Mouse (Mus musculus): ENCODE measurements around the gene Ube2g2.
A peak's percentile ranks its signal among the peaks of the same experiment; 100 is the strongest.

The Ube2g2 gene

GRCm38 (mm10) chr10:77605908-77606826, 15.9 kb upstream of the Ube2g2 start, which contains the start of the genes Sumo3 and Gm49325:
Gene Sumo3 (plus strand): TSS chr10:77606097.
Gene Gm49325 (plus strand): TSS chr10:77606197.
- peak; percentile 97 for DNase-seq (ENCODE audit: extremely low spot score)

GRCm38 (mm10) chr10:77606855-77607254, 15.2 kb upstream of the Ube2g2 start:
- no peak for DNase-seq (ENCODE audit: extremely low spot score)

- DNase-seq (ENCODE audit: extremely low spot score), result no peak
These were observed 14.6 kb upstream of the Ube2g2 start for GRCm38 (mm10) chr10:77607441-77607840.

DNA sequence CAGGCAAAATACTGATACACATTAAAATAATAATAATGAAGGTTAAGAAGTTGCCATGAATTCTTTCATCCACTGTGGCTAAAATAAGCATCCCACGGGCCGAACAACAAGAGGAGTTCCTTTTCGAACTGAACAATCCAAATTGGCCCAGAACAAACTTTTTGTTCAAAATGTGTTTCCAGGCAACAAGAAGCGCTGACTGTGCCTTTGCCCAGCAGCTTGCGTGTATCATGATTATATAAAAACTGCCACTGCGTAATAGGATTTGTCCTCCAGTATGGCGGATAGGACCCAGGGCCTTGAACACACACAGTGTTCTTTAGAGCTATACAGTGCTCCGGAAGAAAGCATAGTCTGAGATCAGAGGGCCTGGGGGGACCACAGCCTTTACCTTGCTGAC, 13.5 kb upstream of the Ube2g2 start:
- DNase-seq (ENCODE audit: extremely low spot score), result no peak

DNA sequence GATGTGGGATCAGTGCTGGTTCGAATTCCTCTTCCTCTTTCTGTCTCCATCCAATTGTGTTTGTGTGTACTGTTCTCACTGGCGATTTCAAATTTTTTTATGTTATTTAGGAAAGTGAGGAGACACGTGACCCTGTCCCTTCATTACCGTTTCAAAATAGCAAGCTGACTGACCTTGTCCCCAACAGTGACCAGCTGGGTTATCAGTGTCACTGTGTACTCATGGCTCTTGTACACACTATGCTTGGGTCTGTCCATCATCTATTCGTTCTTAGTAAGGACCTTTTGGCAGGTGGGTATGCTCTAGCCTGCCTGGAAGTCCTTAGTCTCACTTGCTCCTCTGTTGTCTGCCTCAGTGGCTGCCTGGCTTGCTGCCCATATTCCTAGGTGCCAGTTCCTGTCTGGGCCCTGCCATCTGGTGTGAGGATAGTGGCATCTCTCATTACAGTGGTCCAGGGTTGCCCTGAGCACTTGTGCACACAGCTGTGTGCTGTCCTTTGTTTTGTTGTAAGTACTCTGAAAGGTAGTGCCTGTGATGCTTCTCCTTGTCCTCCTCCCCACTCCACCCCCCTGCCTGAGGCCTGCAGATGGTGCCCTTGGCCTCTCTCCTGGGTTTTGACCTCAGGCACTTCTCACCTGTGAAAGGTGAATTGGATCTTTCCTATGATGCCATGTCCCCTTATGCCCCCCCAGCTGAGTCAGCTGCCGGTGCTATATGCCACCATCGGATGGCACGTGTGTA, 11.7 kb upstream of the Ube2g2 start:
- DNase-seq (ENCODE audit: extremely low spot score), result no peak

- DNase-seq (ENCODE audit: extremely low spot score), result no peak
These were observed 8.7 kb upstream of the Ube2g2 start for GRCm38 (mm10) chr10:77613409-77613808.

GRCm38 (mm10) chr10:77615647-77616046, 6.4 kb upstream of the Ube2g2 start:
- DNase-seq (ENCODE audit: extremely low spot score), result no peak

- no peak for DNase-seq (ENCODE audit: extremely low spot score)
These were observed 5.9 kb upstream of the Ube2g2 start for GRCm38 (mm10) chr10:77616166-77616565.

DNA sequence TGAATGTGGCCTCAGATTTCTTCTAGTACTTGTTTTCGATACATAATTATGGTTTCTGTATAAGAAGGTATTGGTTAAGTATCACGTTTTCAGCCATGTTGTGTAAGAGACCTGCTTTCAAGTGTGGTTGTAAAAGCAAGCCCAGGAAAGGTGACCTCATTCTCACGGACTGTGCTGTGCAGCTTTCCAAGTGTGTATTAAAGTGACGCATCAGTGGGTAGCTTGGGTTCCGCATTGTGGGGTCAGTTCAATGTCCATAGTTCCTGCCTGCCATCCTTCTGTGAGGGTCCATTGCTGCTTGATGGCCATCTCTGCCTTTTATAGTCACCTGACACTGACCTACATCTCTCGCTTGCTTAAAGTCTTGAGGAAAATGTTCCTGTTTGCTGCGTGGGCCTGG, 5.1 kb upstream of the Ube2g2 start:
- DNase-seq (ENCODE audit: extremely low spot score), result no peak

- peak; percentile 6 for DNase-seq (ENCODE audit: extremely low spot score)
These were observed 529 bp upstream of the Ube2g2 start for GRCm38 (mm10) chr10:77621546-77621945.

DNA sequence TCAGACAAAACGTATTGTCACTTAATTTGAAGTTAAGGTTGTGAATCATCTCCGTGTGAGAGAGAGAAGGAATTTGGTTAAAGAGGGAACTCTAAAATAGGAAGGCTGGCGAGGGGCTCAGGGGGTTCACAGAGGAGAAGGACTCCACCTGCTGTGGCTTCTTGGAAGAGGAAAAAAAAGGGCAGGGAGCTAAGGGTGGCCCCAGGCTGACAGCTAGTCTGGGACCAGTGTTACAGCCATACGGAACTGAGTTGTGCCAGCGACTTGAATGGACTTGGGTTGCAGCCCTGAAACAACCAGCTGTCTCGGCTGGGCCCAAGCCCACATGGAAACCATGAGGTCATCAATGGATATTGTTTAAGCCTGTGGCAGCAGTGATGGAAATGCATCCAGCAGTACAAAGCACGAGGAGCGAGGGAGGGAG, 1.0 kb downstream of the Ube2g2 start:
- peak; percentile 20 for DNase-seq (ENCODE audit: extremely low spot score)

- DNase-seq (ENCODE audit: extremely low spot score), result no peak
These were observed 1.7 kb downstream of the Ube2g2 start for GRCm38 (mm10) chr10:77623639-77624400.

DNA sequence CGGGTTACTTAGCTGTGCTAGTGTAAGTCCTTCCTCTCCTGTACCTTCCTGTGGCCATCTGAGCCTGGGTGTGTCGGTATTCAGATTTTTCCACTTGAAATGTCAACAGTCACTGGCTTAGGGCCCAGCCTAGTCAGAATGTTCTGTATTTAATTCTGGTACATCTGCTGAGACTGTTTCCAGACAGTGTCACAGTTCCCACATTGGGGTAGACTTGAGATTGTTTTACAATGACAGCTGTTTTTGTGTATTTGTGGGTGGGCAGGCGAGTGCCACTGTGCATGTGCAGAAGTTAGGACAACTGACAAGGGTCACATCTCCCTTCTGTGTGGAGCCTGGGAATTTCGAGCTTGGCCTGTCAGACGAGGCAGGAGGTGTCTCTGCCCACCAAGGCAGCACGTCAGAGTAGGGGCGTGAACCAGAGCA, 2.5 kb downstream of the Ube2g2 start:
- DNase-seq (ENCODE audit: extremely low spot score), result no peak

- DNase-seq (ENCODE audit: extremely low spot score), result no peak
These were observed 4.0 kb downstream of the Ube2g2 start for GRCm38 (mm10) chr10:77626036-77626435.

DNA sequence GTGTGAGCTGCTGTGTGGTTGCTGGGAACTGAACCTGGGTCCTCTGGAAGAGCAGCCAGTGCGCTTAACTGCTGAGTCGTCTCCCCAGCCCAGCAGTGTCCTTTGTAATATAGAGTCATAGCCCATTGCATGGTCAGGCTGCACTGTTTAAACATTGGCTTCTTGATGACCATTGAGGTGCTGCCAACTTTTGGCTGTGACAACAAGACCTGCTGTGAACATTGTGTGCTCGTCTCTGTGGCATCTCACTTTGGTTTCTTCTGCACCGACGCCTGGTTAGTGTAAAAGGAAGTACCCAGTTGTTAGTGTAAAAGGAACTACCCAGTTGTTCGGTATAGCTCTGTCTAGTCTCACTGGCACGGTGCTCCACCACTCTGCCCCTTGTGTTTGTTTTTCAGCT, 4.5 kb downstream of the Ube2g2 start:
- DNase-seq (ENCODE audit: extremely low spot score), result no peak

DNA sequence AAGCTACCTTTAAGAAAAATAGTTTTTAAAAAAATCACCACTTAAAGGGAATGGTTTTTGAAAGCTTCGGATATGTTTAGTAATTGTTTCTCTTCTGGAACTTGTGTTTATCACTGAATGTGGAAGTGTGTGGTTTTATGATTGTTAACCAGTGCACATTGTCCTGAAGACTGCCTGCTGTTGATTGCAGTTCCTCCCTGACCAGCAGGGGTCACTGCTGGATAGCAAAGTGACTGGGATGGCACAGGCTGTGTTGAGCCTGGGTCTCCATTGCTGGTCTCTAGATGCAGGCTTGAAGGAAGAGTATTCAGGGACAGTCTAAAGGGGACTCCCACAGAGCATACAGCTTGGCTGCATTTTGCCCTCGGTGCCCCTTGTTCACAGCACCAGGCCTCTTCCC, 5.4 kb downstream of the Ube2g2 start:
- peak; percentile 73 for DNase-seq (ENCODE audit: extremely low spot score)

GRCm38 (mm10) chr10:77629163-77629562, 7.1 kb downstream of the Ube2g2 start:
- DNase-seq (ENCODE audit: extremely low spot score), result no peak

GRCm38 (mm10) chr10:77629970-77630369, 7.9 kb downstream of the Ube2g2 start:
- DNase-seq (ENCODE audit: extremely low spot score), result no peak

- DNase-seq (ENCODE audit: extremely low spot score), result no peak
These were observed 11.9 kb downstream of the Ube2g2 start for GRCm38 (mm10) chr10:77634016-77634415.

- DNase-seq (ENCODE audit: extremely low spot score), result no peak
These were observed 12.6 kb downstream of the Ube2g2 start for GRCm38 (mm10) chr10:77634452-77635231.
